Mouse (Mus musculus) thymus, postnatal 36 days (tissue): ENCODE measurements around the gene Immt.
"Not testable (repeated sequence)": the region's sequence is repeated elsewhere in the genome, so short reads cannot be mapped to it uniquely, and the experiment has no call there.

Experiments used
- DNase-seq, 2 experiments: peaks; one replicate each; pipeline ENCODE4 v3.0.0; 2022; ENCODE audit warnings: mixed read lengths in 2 of 2

The Immt gene

DNA sequence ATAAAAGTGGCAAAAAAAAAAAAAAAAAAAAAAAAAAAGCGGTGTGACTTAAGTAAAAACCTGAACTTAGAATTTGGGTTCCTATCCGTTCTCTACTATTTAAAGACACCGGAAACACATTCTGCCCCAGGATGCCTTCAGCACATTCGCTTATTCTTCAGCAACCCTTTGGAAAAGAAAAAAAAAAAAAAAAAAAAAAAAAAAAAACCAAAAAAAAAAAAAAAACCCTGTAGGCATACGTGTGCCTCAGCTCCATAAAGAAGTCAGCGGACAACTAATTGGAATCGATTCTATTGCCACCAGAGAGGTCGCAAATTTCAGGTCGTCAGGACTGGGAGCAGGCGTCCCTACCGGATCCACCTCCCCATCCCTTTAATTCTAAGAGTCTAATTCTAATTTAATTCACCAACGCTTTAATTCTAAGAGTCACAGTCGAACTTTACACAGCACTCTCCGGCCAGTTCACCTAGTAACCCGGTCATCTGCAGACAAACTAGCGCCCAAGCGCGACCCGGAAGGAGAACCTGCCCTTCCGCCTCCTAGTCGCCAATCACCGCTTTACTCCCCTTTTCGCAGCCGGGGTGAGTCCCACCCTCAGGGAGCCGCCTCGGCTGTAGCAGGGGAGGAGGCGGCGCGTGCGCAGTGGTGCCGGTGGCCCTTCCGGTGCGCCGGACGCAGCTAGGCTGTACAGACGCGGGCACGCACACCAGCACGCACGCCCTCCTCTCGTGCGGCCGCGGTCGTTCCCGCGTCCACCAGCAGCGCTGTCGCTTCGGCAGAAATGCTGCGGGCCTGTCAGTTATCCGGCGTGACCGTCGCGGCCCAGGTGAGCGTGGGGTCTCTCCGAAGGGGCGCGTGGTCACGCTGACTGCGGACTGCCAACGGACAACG, at the start of gene Immt:
Gene Immt, plus strand, starts transcription at position 642 of the 891 bp plus-strand sequence.
- peak; percentile 92 to 96 for DNase-seq

DNA sequence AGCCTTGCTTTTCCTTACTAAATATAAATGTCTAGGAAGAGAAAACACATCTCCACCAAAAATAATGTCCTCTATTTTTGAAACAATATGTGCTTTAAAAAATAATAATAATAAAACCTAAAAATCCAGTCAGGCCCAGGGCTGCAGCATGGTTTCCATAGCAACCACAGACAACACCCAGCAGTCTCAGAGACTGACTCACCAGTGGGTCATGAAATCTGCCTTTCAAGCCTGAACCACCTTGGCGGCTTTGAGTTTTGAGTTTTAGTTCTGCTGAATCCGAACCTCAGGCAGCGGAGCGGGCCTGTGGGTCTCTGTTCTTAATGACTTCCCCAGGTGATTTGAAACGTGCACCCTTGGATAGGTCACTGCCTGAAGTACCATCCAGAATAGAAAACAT, 48.0 kb upstream of the Immt start:
- DNase-seq: no peak

DNA sequence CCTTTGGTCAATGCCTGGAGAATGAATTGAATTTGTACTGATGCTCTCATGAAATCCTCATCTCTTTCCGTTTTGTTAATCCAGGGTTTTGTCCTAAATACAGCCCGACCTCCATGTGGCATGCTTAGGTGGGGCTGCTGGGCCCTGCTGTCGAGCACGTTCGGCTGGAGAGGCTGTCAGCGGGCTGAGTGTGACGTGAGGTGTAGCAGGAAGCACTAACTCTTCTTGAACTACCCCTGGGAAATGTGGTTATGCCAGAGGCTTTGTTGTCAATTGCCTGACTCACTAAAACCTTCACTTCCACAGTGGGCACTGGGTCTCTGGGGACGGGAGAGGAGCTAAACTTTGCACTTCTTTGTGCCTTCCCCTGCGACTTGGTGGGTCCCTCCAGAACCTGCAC, 42.8 kb upstream of the Immt start:
- no peak for DNase-seq

DNA sequence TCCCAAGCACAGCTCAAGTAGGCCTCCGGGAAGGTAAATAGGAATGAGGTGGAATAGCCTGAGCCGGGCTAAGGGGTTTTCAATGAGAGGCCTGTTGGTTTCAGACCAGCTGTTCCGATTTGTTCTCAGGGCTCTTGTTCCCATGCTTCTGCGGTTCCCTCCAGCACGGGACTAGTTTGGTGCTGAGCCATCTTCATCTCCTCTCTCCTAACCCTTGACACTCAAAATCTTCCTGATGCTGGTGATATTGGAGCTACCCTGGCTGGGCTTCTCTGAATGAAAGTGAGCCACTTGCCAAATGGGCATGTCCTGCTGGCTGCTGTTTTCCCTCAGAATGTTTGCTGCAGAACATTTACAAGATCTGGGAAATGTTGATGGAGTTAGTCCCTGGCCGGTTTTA, 39.4 kb upstream of the Immt start:
- DNase-seq: no peak

DNA sequence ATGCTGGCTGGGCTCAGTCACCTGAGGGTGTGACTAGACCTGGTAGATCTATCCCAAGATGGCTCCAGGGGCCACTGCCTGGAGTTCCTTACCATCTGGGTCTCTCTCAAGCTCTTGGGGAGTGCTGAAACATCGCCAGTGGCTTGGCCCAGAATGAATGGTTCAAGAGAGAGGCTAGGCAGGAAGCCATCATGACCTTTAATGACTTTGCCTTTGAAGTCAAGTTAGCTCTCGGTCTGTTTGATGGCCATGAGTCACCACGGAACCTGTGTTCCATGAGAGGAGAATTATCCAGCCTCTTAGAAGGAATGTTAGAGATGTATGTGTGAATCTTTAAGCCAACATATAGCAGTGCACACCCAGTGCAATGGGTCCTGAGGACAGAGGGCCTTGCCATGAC, 31.7 kb upstream of the Immt start:
- no peak for DNase-seq

DNA sequence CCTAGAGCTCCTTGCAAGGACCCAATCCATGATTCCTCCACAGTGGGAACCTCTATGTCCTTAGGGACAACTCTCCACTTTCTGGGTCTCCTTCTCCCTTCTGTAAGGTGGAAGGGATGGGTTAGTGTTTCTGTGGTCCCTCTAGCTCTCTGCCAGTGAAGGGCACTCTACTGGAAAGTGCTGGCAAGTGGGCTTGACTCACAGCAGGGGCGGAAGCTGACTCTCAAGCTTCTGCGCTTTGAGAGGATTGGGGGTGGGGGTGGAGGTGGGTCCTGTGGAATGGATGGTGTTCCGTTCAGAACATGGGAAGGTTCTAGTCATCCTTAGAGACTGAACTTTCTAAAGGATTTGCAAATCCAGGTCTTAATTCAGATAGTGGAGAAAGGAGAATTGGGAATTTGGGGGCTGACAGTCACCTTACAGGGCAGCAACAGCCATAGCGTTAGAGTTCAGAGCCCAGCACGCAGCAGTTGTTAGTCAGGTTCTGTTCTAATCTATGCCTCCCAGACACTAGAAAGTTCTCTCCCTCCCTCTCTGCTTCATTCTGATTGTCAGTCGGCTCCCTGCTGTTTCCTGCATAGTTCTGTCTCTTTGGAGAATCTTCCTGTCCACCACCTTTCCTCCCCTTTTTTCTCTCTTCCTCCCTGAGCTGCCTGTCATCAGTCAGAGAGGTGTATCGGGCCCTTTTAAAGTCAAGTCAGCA, 30.0 kb upstream of the Immt start:
- no peak for DNase-seq

DNA sequence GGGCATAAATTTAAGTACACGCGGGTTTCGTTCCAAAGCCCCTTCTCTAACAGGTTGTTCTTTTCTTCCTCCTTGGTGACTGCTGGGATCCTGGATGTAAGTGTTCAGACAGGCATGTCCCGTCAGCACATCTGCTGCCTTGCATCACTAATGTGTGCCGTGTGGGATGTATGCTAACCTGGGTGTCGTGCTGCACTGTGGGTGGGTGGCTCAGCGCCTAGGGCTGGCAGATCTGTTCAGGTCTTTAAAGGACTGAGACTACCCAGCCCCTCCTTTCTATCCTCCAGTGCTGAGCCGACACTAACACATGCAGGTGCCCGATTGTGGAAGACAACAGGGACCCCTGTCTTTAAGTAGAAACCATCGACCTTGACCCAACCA, 29.4 kb upstream of the Immt start:
- no peak for DNase-seq

DNA sequence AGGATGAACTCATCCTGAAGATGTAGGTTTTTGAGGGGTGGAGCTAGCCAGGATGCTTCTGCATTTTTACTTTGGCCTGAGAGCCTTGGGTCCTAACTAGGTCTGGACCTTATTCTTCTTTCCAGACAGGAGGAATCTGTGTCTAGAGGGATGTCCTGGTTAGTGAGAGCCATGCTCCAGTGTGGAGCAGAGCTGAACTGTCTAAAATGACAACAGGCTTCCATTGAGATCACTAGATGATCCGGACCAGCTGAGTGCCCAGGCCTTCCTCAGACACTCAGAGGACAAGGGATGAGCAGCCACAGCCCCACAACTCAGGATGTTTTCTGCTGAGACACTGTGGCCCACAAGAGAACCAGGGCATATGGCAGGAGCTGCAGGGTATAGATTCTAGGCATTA, 27.5 kb upstream of the Immt start:
- no peak for DNase-seq

DNA sequence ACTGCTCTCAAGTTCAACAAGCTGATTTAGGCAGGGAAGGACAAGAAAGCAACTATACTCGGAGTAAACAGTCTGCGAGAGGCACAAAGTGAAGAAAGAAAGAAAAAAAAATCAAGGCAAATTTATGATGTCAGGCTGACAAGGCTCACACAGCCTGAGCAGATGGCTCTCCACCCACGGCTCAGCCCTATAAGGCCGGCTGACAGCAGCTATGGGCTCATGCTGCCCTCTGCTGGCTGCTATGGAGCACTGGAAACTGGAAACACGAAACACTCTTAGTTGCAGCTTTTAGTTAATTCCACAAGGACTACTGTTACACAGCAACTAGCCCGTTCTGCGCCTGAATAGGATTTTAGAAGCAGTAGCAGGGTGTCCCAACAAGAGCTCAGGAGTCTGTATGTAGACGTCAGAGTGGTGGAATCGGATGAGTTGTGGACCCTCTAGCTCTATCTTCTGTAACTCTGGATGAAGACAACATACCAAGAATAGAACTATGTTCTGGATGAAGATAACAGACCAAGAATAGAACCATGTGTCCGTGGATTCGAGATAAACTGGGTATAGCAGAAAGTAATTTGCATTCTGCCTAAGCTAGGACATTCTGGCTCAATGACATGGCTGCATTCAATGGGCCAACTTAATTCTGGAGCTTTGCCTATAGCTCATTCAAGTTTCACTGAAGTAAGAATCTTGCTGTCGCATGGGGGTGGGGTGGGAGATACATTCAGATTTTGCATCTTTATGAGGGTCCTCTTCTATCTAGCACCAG, 26.9 kb upstream of the Immt start:
- peak; percentile 48 to 67 for DNase-seq

DNA sequence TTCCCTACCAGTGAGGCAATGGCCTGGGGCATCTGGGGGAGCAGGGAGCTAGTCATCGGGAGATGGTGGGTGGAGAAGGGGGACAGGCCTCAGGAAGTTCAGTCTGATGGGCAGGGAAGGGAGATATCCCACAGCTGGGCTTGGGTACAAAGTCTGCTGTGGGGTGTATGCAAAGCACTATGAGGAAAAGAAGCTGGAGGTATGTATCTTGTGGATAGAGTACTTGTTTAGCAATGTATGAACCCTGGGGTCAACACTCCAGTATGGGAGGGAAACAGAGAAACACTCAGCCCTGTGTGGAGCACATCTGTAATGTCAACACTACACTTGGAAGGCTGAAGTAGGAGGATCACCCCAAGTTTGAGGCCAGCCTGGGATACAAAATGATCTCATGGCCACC, 24.4 kb upstream of the Immt start:
- DNase-seq: no peak

DNA sequence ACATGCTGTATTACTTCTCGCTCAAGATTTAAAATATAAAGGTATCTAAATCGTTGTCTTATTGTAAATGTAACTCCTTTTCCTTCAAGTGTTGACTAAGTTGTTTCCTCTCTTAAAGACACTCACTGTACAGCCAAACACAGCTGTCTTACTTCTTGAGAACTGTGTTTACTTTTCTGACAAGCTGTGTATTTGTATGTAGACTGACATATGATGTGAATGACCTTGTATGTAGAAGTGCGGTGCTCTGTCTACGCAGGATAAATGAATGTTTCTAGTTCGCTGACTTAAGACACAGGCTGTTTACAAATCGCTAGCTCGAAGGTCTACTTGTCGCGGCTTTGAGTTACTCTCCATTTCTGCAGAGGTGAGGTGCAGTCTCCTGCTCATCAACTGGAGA, 21.2 kb upstream of the Immt start:
- no peak for DNase-seq

DNA sequence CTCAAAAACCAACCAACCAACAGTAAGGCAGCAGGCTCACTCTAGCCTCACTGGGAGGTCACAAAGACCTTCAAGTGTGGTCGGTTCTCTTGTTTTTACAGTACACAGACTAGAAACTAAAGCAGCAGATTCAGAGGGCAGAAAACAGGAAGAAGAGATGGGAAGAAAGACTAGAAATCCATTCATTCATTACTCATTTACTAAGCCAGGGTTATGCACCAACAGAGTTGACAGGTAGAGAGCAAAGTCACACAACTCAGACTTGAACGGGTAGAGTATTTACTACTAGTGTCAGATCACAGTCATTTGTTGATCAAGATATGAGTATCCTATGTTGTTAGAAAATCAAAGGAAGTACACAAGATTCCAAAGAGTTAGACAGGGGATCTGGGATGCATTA, 18.3 kb upstream of the Immt start:
- DNase-seq: no peak

DNA sequence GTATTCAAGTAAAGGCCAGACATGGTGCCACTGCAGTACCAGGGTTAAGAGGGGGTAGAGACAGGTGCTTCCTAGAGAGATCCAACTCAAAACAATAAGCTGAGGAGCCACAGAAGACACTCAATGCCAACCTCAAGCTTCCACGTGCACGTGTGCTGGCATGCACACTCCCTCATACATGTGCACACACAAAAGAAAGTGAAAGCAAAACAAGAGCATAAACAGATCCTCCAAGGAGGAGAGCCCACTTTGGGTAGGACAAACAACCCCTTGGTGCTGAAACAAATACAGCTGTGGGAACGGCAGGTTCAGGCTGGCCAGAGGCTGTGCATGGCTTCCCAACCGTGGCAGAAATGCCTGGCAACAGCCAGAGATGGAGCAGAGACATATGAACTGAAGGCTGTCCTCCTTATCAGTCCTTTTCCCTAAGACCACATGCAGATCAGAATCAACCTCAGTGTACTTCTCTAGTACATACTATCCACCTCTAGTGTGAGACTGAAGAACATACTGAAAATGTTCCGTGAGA, 11.3 kb upstream of the Immt start:
- DNase-seq: no peak

DNA sequence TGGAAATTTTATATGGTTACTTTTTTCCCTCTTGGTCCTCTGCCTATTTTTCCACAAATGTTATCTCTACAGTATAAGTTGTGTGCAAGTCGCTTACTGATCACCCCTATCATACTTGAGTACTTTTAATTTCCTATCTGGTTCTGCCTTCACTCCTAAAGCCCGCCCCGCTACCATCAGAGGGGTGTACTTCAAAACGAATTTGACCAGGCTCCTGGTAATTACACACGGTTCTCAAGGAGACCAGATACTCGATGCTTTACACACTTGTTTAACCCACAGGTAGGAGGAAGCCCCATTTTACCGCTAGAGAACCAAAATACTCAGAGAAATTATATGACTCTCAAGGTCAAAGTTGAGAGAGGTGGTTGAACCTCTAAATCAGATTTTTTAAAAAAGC, 8.0 kb upstream of the Immt start:
- no peak for DNase-seq

DNA sequence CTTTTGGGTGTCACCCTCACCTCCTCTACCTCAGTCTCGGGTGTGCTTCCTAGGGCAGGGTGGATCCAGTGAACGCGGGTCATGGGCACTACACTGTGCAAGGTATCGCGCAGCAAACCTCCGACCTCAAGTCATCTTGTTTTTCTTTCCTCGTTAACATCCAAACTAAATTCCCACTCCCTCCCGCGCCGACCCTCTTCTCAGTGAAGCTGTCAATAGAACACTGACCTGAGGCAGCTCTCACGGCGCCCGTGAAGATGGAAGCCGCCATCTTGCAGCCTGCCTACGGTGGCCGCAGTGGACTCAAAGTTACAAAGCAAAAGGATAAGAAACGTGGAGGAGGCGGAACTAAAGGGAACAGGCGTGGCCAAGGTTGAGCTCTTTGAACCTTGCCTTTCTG, 7.6 kb upstream of the Immt start:
- DNase-seq: peak; percentile 86

DNA sequence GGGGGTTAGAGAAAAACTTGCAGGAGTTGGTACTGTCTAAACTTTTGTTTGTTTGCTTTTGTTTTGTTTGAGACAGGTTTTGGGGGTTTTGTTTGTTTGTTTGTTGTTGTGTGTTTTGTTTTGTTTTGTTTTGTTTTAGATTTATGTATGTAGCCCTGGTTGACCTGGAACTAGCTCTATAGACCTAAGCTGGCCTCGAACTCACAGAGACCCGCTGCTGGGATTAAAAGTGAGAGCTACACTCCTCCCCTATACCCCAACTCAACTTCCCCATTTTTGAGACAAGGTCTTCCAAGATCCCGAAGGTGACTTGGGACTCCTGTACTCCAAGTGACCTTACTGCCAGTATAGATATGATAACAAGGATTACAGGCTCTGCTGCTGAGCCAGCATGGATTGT, 7.2 kb upstream of the Immt start:
- no peak for DNase-seq

DNA sequence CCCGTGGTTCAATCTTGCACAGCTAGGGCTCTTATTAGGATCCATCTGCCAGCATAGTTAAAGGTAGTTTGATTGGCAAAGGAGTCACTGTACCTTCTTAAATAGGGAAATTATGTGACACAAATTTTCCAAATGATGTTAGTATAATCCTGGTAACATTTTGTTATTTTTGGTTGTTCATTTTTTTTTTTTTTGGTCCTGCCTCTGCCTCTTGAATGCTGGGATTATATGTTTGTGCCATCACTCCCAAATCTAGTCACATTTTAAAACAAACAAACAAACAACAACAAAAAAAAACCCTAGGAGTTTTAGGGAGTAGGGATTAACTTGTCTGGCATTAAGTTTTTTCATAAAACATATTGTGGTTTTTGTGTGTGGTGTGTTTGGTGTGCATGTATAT, 4.3 kb upstream of the Immt start, which contains the start of gene Mrpl35:
Gene Mrpl35, minus strand, starts transcription at position 101 of the 400 bp plus-strand sequence.
- DNase-seq: no peak

DNA sequence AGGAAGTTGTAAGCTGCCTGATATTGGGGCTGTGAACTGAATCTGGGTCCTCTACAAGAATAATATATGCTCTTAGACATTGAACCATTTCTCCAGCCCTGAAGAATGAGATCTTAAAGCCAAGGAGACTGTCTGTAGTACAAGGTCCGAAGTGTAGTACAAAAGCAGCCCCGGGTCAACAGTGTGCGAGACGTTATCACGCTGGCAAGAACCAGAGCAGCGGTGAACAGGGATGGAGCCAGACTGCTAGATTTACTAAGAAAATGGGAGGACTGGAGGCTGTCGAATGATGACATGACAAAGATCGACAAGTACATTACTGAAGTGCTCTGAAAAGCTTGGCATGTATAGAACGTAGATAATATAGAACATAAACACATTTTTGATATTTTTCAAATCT, 1.4 kb upstream of the Immt start:
- DNase-seq: no peak

DNA sequence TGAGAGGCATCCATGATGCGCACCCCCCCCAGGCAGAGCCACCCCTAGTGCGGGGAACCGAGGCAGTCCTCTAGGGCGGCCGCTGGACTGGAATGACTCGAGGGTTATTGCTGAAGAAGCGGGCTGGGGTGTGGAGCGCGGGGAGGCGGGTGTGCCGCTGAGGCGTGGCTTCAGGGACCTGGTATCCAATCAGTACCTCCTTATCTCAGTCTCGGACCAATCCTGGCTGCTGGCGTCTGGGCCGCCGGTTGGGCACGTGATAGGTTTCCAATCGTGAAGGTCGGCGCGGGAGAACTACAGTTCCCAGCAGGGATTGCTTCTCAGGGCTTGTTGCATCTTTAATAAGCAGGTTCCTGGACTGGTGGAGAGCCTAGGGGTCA, 440 bp downstream of the Immt start:
- DNase-seq: peak; percentile 90 to 95

DNA sequence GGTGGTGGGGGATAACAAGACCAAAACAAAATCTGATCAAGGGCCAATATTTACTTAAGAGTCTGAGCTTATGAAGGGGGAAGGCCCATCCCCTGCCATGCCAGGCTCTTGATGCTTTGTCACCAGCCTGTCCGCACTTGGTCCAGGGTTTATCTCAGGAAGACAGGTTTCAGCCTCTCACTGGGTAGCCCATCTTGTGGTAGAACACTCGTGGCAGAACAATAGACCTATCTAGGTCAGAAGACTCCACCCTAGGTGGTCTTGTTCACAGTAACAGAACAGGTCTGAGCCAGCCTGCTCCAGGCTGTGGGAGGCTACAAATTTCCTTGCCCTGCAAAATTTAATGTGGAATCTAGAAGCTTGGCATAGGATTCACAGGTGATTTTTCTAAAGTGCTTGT, 5.7 kb downstream of the Immt start:
- no peak for DNase-seq

DNA sequence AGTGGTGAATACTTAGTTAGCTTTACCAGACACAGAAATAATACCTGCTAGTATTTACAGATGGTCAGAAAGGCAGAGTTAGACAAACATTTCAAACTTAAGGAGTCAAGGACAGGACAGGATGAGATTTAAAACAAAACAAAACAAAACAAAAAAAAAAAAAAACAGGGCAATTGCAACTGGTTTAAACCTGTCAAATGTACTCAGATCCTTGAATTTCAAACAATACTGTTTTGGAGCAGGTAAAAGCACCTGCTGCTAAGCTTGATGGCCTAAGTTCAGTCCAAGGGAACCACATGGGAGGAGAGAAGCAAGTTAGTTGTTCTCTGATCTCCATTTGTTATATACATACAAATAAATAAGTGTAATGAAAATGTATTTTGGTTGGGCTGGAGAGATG, 8.7 kb downstream of the Immt start:
- DNase-seq: no peak

DNA sequence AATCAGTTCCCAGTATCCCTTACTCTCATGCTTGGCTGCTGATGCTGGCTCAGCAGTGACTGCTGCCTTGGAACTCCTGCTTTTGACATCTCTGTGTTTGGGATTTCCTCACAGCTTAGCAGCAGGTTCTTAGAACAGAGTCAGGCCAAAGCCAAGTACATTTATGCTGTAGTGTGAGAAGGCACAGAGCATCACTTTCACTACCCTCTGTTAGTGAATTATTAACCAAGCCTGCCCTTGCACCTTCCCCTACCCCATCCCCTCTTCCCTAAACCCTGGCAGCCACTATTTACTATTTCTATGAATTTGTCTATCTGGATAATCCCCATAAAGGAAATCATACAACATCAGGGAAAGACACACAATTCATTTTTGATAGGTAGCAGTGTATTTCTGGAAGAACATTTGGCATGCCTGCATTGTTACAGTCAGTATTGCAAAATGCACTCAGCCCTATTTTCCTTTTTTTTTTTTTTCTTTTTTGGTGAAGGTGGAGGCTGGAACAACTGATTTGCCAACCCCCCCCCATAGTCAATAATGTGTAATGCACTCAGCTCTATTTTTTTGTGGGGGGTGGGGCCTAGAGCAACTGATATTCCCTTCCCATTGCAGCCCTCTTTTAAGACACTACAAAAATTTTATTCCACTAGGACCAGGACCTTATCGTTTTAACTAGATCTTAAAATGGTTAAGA, 9.6 kb downstream of the Immt start:
- DNase-seq: no peak

DNA sequence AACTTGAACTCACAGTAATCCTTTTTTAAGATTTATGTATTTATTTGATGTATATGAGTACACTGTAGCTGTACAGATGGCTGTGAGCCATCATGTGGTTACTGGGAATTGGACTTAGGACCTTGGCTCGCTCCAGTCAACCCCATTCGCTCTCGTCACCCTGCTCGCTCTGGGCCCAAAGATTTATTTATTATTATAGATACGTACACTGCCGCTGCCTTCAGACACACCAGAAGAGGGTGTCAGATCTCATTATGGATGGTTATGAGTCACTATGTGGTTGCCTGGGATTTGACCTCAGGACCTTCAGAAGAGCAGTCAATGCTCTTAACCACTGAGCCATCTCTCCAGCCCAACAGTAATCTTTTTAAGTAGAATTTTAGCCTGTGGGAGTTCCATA, 15.8 kb downstream of the Immt start:
- not testable (repeated sequence) for DNase-seq
